Mouse (Mus musculus) left cerebral cortex, postnatal 25 days (tissue): ENCODE results near the gene Bsdc1. TPM values are rescaled to one million over a fixed set of nuclear protein-coding genes. Genes with fewer than 3 reads are reported as not detected.
"Not testable (repeated sequence)": the region's sequence is repeated elsewhere in the genome, so short reads cannot be mapped to it uniquely, and the experiment has no call there.

Source experiments
- DNase-seq, 2 experiments: peaks; one replicate each; pipeline ENCODE4 v3.0.0; 2022; ENCODE audit warnings: low spot score in 2 of 2, mixed read lengths in 1 of 2
- intact Hi-C: fragments of 180-260 bp; cut with DNase I; formaldehyde crosslinking; loops from one replicate; pipeline ENCODE4 v1.15.1; 2025
- total RNA-seq, 2 experiments: library from RNA; stranded (reverse); gene quantifications; 2 replicates each; pipeline ENCODE4 v1.2.3; 2021

The Bsdc1 gene
- total RNA-seq, result 10 to 100 TPM; 51.7 to 58.8 TPM

DNA sequence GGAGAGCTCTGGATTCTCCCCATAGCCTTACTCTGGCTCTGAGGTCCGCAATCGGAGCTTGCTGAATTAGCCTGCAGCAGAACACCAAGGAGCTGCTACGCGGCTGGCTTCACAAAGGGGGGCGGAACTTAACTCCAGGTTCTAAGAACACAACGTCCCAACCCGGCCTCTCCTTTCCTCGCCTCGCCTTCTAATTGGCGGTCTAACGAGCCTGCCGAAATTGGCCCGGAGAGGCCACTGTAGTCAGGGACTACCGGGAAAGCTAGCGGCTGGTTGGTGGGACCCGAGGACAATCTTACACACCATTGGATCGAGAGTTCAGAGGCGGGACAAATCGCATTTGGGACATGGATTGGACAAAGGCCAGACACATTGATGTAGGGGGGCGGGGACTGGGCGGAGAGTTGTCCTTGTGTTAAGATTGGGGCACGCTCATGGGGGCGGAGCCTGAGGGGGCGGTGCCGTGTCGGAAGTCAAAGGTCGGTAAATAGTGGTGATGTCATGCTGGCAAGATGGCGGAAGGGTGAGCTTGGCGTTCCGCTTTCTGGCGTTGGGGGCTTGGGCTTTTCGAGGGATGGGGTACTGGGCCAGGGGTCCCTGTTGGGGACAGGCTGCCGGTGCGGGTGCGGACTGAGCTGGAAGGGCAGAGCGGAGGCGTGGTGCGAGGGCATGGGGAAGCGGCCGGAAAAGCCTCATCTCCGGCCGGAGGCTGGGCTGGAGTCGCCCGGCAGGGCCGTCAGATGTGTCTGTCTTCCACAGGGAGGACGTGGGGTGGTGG, at the start of gene Bsdc1:
Gene Bsdc1, plus strand, starts transcription at position 399 of the 778 bp plus-strand sequence.
- peak; percentile 99 to 100 for DNase-seq
- intact Hi-C loops, result loop anchor here (1.0 to 5.0 kb wide), 2 partner anchors 126 to 141 kb away; partner anchors contain the start of genes Eif3i, Rbbp4, Tmem234 and Zbtb8os

GRCm38 (mm10) chr4:129415892-129416291, 45.5 kb upstream of the Bsdc1 start:
- intact Hi-C loops, result no loop called here
- no peak for DNase-seq

- no peak for DNase-seq
- intact Hi-C loops, result no loop called here
Measured at GRCm38 (mm10) chr4:129416478-129416877, 44.9 kb upstream of the Bsdc1 start.

GRCm38 (mm10) chr4:129418321-129418720, 43.1 kb upstream of the Bsdc1 start:
- DNase-seq, result no peak

GRCm38 (mm10) chr4:129440340-129441063, 20.9 kb upstream of the Bsdc1 start, which contains the start of gene Zbtb8b:
TSS of gene Zbtb8b (minus strand) at chr4:129440853.
- intact Hi-C loops, result loop anchor here (5.0 kb wide), 1 partner anchor 143 kb away; no protein-coding TSS in a partner anchor
- peak; percentile 85 to 95 for DNase-seq

More at GRCm38 (mm10) chr4:129418321-129418720, 43.1 kb upstream of the Bsdc1 start:
- intact Hi-C loops, result no loop called here

DNA sequence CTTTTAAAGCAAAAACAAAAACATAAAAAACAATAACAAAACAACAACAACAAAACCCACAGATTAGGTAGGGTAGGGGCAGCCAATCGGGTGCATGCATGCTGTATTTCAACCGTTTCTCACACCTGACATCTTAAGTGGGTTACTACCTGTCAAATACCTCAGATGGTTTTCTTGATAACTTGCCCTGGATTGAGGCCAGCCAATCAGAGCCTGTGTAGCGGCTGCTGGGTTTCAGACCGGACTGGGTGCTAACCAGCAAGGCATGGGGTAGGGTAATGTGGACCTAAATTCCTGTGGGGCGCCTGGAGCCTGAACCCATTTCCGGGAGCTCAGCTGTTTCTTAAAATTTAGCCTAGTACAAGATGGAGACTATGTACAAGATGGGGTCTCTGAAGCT, 20.2 kb upstream of the Bsdc1 start:
- intact Hi-C loops, result loop anchor here (5.0 kb wide), 1 partner anchor 144 kb away; no protein-coding TSS in a partner anchor
- DNase-seq, result no peak

DNA sequence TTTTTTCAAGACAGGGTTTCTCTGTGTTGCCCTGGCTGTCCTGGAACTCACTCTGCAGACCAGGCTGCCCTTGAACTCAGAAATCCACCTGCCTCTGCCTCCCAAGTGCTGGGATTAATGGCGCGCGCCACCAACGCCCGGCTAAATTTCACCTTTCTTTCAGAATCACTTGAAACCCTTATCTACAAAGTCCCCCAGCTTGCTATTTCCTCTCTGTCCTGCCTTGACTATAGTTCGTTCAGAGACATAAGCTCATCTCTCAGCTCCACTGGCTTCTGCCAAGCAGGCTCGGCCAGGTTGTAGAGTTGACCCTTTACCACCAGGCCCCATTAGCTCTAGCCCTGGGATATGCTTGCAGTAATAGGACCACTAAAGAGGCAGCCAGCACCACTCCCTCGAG, 14.0 kb upstream of the Bsdc1 start:
- intact Hi-C loops, result no loop called here

DNA sequence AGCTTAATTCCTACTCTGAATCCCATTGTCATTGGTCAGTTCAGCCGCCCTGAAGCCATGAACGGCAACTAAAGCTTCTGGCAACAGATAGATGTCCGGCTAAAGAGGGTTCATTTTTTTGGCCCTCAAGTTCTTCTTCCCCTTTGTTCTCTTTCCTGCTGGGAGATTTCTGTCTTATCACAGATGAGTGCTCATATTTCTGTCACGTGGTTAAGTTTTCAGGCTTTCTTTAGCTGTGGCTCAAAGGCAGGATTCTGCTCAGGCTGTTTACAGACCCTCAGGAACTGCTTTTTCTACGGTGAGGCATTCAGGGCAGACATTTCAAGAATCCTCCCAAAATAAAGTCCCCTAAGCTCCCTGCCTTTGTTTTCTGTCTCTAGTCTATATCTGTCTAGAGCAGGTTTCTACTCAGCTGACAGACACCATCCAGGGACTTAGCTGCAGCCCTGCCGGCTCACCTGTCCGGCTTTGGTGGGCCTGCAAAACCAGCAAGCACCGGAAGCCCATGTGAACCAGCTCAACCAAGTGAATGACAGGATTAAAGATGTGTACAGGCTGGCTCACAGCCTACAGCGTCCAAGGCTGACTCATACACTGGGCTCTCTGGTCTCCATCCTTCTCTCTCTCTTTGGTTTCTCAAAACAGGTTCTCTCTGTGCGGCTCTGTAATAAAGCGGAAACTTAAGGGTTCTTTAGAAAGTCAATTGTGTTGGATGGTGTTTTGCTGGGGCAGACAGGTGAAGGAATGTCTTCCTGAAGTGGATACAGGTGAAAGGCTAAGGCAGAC, 13.4 kb upstream of the Bsdc1 start:
- intact Hi-C loops, result no loop called here
- DNase-seq, result no peak

More for the DNA sequence above, 14.0 kb upstream of the Bsdc1 start:
- DNase-seq, result no peak

- intact Hi-C loops, result no loop called here
- no peak for DNase-seq
Measured at GRCm38 (mm10) chr4:129448713-129449112, 12.7 kb upstream of the Bsdc1 start.

- DNase-seq, result no peak
- intact Hi-C loops, result loop anchor here (10.0 kb wide), 1 partner anchor 316 kb away; the partner anchor contains the start of gene Fndc5
Measured at GRCm38 (mm10) chr4:129450851-129451250, 10.5 kb upstream of the Bsdc1 start.

DNA sequence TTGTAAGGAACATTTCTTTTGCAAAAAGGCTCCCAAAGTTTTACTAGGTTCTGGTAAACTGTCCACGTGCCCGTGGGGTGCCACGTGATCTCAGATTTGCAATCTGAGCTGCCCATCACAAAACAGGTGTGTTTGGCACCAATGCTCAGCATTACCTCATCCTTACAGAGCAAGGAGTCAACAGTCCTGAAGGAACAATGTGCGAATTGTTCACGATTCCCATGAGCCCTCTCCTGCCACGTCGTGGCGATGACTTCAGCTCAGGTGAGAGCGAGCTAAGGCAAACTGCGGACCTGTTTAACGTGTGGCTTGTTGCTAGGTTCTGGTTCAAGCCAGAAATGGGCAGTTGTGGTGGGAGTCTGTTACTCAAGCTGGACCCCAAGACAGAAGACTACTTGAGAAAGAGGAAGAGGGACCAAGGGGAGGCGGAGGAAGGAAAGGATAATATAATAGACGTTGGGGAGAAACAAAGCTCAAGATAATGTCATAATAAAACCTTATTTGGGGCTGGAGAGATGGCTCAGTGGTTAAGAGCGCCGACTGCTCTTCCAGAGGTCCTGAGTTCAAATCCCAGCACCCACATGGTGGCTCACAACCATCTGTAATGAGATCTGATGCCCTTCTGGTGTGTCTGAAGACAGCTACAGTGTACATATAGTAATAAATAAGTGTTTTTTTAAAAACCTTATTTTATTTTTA, 9.8 kb upstream of the Bsdc1 start:
- intact Hi-C loops, result loop anchor here (10.0 kb wide), 1 partner anchor 317 kb away; the partner anchor contains the start of gene Fndc5

DNA sequence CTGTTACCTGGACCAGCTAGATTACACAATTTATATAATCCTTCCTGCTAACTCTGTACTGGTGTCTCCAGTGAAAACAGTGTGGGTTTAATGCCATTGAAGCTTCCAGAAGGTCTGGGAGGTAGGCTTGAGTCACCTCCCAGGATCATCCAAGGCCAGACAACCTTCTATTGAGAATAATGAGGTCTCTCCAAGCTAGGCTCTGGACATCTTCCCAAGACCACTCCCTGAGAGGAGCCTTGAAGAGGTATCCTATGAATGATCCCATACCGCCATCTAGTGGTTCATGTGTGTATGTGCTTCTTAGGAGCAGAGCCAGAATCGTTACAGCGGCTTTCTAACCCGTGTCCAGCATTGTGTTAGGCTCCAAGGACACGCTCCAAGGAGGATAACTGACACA, 6.1 kb upstream of the Bsdc1 start:
- intact Hi-C loops, result loop anchor here (1.0 to 10.0 kb wide), 4 partner anchors 105 to 320 kb away; partner anchors contain the start of gene Fndc5
- peak; percentile 80 to 86 for DNase-seq

More for the DNA sequence above, 9.8 kb upstream of the Bsdc1 start:
- no peak for DNase-seq

GRCm38 (mm10) chr4:129456126-129456525, 5.3 kb upstream of the Bsdc1 start:
- intact Hi-C loops, result loop anchor here (5.0 to 10.0 kb wide), 2 partner anchors 179 to 321 kb away; partner anchors contain the start of gene Fndc5
- DNase-seq, result no peak

GRCm38 (mm10) chr4:129457311-129457710, 4.1 kb upstream of the Bsdc1 start:
- DNase-seq, result not testable (repeated sequence)
- intact Hi-C loops, result loop anchor here (5.0 to 10.0 kb wide), 2 partner anchors 180 to 323 kb away; partner anchors contain the start of gene Fndc5

DNA sequence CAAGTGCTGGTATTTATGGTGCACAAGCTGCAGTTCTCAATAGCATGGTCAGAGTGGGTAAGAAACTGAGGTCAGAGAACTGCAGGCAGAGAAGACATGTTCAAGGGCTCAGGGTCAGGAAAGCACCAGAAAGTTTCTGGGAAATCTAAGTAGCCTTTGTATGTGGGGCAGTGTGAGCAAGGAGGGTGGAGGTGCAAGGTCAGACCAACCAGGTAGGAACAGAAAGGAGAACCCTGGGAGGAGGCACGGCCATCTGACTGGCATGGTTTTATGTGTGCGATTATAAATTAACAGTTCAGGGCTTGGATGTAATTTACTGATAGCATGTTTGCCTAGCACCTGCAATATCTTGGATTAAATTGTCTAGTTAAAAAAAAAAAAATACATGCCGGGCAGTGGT, 1.7 kb upstream of the Bsdc1 start:
- DNase-seq, result no peak
- intact Hi-C loops, result loop anchor here (5.0 to 10.0 kb wide), 3 partner anchors 143 to 325 kb away; partner anchors contain the start of genes Eif3i, Fndc5 and Tmem234

- no peak for DNase-seq
- intact Hi-C loops, result loop anchor here (1.0 to 5.0 kb wide), 2 partner anchors 126 to 141 kb away; partner anchors contain the start of genes Eif3i, Rbbp4, Tmem234 and Zbtb8os
Measured at GRCm38 (mm10) chr4:129460827-129461182, 576 bp upstream of the Bsdc1 start.

- no peak for DNase-seq
- intact Hi-C loops, result loop anchor here (5.0 kb wide), 1 partner anchor 140 kb away; the partner anchor contains the start of genes Eif3i and Tmem234
Measured at GRCm38 (mm10) chr4:129462118-129462517, 737 bp downstream of the Bsdc1 start.
